Mouse (Mus musculus): Measurements from ENCODE around the gene Dnase1l1. TPM values are rescaled to one million over a fixed set of nuclear protein-coding genes. Genes with fewer than 3 reads are reported as not detected.

Dnase1l1 gene
- total RNA-seq (2015; ENCODE audit: low replicate concordance) (27.9 and 29.0 TPM in 2 replicates), total RNA-seq (2017; ENCODE audit: low replicate concordance) (17.3 and 29.3 TPM in 2 replicates)

DNA sequence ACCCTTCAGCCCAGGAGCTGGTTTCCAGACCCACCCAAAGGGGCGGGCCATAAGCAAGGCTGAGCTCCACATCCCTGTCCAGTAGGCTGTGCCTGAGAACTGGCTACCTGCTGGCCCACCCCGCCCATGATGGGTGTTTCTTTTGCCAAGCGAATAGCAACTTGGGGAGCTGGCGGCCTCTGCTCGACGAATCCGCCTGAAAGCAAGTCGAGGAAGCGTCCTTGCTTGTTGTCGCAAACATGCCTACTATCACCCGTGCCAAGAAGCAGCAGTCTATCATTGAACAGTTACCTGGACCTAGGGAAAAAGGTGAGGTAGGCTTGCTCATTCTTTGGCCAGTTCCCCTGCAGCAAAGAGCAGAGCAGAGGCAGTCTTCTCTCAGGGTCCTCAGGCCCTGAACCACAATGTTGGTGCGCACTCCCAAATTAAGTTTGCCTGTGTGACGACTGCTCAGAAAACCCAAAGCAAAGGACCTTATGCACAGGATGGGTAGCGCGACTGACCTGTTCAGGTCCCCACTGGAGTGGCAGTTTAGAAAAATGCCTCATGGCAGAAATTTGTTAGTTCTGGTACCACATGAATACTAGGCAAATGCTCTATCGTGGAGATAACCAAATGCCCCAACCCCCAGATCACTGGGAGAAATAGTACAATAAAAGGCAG is at the start of gene Dnase1l1, which contains the start of gene Taz:
Gene Dnase1l1 (minus strand): TSS at position 606 of the 663 bp plus-strand sequence.
Gene Taz (plus strand): TSS at position 181 of the 663 bp plus-strand sequence.
- ATAC-seq (replicated peaks; ENCODE audit: low FRiP score, poor library complexity, severe bottlenecking), result peak; percentile 93

DNA sequence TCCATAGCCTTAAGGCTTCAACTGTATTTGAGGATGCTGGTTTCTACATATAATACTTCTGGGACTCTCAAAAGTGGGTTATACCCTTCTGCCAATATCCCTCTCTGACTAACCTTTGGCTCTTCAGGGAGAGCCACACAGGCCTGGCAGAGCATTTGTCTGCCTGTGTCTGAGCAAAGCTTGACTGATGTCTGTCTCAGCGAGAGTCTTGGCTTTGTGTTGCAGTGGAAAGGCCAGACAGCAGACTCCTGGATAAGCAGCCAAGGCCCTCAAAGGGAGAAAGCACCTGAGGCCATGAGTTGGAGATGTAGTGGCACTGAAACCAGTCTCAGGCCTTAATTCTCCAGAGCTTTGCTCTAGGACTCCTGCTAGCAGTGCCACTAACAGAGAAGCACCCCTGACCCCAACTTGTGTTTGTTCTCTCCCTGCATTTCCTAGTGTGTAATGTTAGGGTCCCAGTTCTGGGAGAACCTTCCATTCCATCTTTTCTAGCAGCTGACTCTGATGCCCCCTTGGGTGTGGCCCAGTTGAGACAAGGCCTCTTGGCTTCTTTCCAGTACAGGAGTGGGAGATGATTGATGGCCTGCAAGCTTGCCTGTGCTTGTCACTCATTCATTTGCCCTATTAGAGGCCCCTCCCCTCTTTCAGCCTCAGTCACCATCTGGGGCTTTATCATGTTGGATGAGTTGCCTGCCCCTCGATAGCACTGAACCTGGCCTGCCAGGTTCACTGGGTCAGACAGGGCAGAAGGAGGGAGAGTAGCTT is 48.2 kb upstream of the Dnase1l1 start:
- no peak for ATAC-seq (replicated peaks; ENCODE audit: low FRiP score, poor library complexity, severe bottlenecking)

DNA sequence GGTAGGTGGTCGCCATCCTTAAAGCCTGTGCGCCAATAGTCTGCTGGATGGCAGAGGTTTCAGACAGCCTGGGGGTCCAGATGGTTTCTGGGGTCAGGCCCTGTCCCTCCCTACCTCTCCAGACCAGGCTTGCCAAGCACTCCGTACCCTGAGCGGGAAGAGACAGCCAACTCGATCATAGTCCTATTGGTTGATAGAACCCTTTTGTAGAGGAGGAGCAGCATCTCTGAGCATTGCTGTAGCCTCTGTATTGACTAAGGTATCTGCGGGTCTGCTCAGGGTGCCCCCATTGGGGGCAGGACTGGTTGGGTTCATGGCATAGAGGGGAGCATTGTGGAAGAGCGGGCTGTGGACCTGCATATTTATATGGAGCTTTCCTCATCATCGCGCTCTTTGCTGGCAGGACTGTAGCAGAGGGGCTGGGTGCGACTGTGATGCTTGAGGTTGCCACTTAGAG is 47.1 kb upstream of the Dnase1l1 start:
- no peak for ATAC-seq (replicated peaks; ENCODE audit: low FRiP score, poor library complexity, severe bottlenecking)

DNA sequence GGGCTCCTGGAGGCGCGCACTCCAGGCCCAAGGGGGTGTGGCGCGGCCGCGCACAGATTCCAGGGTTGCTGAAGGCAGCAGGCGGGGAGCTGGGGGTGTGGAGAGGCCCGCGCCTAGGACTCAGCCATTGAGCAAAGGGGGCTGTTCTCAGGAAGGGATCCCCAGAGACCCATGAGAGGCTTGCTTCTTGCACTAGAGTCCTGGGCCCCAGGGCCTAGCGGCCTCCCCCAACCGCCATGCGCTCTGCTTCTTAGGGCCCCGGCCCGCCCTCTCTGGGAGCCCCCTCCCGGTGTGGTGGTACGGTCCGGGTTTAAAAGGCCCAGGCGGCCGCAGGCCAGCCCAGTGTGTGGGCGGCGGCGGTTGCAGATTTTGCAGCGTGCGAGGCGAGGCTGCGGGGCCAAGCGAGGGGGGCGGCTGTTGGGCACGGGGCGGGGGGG is 46.6 kb upstream of the Dnase1l1 start, which contains the start of gene Plxna3:
Gene Plxna3 (plus strand): TSS at position 342 of the 437 bp plus-strand sequence.
- ATAC-seq (replicated peaks; ENCODE audit: low FRiP score, poor library complexity, severe bottlenecking), result peak; percentile 69; the same call in 1 of the 2 replicates

DNA sequence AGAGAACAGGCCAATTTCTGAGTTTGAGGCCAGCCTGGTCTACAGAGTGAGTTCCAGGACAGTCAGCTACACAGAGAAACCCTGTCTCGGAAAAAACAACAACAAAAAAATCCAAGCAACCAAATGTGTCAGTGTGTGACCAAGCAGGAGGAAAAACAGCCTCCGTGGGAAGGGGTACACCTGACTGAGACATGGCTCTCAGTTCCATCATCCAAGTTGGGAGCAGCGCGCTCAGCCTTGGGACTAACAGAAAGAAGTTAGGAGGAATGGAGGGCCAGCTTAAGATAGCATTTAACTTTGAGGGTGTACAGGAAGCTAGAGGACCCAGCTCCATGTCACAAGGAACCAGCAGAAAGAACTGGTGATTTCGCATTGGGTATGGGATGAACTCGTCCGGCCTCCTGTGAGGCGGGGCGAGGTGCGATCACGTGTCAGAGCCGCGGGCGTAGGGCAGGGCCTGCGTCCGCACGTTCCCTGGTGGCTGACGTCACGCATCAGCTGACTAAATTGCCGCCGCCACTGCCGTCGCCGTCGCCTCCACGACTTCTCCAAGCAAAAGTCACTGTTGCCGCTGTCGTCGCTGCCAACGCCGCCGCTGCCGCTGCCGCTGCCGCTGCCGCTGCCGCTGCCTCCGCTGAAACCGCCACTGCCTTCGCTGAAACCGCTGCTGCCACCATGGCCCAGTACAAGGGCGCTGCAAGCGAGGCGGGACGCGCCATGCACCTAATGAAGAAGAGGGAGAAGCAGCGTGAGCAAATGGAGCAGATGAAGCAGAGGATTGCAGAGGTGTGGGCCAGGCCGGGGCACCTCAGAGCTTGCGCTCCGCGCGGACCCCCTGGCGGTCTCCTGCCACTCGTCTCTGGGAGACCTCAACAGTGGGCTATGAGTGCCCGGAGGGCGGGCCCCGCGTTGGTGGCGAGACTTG is 30.7 kb upstream of the Dnase1l1 start, which contains the start of gene Fam50a:
Gene Fam50a (plus strand): TSS at position 494 of the 925 bp plus-strand sequence.
- peak; percentile 98 for ATAC-seq (replicated peaks; ENCODE audit: low FRiP score, poor library complexity, severe bottlenecking)

DNA sequence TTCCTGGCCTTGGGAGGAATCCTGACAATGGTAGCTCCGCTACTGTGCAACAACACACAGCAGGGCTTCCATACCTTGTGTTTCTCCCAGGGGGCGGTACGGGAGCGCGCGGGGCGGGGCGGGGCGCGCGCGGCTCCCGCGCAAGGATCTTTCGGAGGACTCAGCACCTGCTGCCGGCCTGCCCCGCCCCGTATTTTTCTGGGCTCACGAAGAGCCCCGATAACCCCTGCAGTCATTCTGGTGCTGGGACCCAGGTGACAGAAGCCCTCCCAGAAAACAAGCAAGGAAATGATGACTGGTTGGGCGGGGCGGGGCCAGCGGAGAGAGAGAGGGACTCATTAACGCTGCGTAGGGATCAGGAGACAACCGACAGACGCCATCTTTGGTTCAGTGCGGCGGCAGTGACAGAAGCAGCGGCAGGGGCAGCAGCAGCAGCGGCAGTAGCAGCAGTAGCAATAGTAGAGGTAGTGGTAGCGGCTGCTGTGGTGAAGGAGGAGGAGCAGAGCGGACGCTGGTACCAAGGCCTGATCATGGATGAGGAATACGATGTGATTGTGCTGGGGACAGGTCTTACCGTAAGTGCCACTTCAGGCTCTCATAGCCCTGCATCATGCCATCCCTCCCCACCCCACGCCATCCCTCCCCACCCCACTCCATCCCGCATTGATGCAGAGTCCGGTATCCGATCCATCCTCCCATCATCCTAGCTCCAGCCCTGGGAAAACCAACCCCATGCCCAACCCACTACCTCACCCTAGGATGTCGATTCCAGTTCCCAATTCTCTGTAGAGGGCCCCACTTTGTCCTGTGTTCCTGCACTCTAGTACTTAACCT is 22.9 kb upstream of the Dnase1l1 start, which contains the start of gene Gdi1:
Gene Gdi1 (plus strand): TSS at position 132 of the 834 bp plus-strand sequence.
- peak; percentile 94 for ATAC-seq (replicated peaks; ENCODE audit: low FRiP score, poor library complexity, severe bottlenecking)

DNA sequence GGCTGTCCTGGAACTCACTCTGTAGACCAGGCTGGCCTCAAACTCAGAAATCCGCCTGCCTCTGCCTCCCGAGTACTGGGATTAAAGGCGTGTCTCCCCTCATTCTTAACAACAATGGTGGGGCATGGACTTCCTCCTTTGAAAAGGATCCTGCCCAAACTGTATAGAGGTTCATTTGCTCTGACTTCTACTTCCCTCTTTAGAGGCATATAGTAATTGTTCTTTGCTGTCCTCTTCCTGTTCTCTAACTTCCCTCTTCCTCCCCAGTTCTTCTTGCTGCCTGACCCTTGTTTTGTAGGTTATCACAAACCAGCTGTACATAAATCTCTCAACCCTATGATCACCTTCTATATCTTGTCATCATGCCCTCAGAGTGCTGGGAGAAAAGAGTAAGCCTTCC is 17.6 kb upstream of the Dnase1l1 start:
- ATAC-seq (replicated peaks; ENCODE audit: low FRiP score, poor library complexity, severe bottlenecking), result no peak

DNA sequence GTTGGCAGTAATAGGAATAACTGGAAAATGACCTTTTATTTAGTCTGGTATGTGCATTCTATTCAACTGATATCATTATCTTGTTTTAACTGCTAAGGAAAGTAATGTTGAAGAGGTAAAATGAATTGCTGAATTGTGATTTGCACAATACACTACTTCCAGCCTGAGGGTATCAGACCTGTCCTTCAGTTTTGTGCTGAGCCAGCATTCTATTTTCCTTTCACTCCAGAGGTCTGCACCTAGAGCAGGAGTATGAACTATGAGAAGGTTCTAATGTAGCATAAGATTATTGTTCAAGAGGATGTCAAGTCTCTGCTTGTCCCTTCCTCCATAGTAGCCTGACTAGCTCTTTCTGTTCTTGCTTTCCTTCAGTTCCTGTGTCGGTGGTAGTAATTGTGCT is 16.2 kb upstream of the Dnase1l1 start:
- ATAC-seq (replicated peaks; ENCODE audit: low FRiP score, poor library complexity, severe bottlenecking), result no peak

DNA sequence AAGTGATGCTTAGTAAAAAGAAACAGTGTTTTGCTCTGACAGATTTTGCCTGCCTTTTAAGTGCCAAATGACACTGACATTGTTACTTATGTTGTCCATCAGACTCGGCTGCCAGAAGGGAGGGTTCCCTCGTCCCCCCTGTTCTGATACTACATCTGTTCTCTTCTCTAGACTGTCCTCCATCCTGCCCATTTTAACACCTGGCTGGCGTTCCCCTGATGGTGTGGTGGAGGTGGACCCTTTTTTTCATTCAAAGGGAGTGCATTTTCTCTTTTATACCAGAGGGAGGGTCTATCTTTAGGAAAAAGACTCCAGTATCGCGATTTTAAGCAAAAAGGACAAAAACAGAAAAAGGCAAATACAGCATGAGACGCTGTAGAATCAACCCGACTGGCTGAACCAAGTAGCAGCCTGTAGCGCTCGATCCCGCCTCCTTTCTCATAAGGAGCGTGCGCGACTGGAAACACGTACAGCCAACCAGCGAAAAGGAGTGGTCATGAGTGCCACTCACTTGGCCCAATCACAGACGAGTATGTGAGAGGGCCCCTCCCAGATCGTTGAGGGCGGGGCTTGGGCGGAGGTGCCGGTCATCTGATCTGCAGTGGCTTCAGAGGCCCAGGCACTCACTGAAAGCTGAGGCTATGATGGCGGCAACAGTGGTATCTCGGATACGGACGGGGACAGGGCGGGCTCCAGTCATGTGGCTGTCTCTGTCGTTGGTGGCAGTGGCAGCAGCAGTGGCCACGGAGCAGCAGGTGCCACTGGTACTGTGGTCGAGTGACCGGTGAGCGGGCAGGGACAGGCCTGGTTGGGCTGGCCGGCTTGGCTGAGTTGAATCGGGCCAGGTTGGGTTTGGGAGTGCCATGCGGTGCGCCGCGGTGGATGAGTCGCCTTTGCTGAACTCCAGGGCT is 14.7 kb upstream of the Dnase1l1 start, which contains the start of gene Atp6ap1:
Gene Atp6ap1 (plus strand): TSS at position 560 of the 911 bp plus-strand sequence.
- peak; percentile 98 for ATAC-seq (replicated peaks; ENCODE audit: low FRiP score, poor library complexity, severe bottlenecking)

DNA sequence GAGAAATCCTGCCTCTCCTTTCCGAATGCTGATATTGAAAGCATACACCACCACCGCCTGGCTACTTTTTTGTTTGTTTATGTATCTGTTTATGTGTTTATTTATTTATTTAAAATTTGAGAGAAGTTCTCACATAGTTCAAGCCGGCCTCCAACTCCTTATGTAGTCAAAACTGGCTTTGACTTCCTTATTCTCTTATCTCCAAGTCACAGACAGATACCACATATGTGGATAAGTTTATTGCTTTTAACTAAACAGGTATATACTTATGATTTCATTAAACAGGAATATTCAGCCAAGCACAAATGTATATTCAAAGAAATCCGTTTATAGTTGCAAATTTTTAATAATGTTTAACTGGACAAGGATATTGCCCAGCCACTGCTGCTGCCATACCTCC is 11.3 kb upstream of the Dnase1l1 start:
- ATAC-seq (replicated peaks; ENCODE audit: low FRiP score, poor library complexity, severe bottlenecking), result no peak

DNA sequence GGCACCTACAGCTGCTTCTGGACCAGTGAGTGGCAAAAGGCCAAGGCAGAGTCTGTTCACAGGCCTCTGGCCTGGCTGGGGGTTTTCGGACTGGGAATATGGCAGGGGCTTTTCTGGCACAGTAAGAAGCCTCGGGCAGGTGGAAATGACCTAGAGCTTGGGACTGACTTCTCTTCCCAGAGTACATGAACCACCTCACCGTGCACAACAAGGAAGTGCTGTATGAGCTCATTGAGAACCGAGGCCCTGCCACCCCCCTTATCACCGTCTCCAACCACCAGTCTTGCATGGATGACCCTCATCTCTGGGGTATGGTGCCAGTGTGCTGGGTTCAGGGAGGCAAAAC is 928 bp upstream of the Dnase1l1 start:
- 0 out of 2 replicates have a peak, but pooled peaks have one; percentile 1 for ATAC-seq (replicated peaks; ENCODE audit: low FRiP score, poor library complexity, severe bottlenecking)

DNA sequence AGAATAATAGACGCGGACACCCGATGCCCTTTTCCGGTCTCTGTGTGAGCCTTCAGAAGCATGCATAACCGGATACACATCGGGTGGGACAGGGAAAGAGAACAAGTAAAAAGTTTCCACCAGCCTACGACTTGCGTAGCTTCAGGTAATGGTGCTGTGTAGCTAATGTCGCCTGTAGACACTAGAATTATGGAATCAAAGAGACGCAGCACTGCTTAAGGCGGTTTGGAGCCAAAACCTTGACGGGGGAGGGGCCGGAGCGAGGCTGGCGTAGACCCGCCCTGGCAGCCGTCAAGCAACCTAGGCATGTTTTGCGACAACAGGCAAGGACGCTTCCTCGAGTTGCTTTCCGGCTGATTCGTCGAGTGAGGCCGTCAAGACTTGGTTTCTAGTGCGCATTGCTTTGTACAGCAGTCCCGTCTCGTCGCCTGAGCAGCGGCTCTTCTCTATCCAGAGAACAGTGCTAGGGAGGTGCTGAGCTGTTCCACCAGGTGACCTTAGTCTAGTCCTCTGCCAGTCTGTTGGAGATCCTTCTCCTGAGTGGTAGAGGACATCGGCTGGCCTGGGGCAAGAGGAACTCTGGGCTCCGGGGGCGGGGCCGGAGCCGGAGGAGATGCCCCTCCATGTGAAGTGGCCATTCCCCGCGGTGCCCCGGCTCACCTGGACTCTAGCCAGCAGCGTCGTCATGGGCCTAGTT is 406 bp upstream of the Dnase1l1 start:
- ATAC-seq (replicated peaks; ENCODE audit: low FRiP score, poor library complexity, severe bottlenecking), result peak; percentile 76

DNA sequence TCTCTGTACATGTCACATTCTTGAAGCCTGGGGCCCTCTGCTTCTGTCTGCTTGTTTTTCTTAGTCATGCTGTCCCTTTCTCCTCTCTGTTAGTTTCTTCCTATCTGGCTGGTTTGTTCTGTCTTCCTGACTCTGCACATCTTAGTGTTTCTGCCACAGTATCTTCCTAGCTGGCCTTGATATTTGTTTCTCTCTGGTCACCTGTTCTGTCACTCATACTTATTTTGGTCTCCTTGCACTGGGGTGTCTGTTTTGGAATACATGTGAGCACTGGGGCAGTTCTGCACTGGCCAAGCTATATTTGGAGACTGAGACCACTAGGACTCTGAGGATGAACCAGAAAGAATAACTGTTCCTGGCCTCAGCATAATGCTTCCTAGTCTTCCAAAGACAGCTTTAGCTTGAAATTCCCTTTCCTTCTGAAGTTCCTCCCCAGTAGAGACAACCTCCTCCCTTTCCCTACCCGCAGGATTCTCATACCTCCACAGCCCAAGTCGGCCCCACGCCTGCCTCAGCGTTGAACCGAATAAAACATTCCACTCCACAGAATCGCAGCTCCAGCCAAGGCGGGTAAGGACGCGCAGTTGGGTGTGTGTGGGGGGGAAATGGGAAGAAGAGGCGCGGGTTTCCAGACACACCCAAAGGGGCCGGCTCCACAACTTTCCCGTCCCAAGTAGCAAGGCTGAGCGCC is 951 bp downstream of the Dnase1l1 start:
- ATAC-seq (replicated peaks; ENCODE audit: low FRiP score, poor library complexity, severe bottlenecking), result 0 out of 2 replicates have a peak, but pooled peaks have one; percentile 4

DNA sequence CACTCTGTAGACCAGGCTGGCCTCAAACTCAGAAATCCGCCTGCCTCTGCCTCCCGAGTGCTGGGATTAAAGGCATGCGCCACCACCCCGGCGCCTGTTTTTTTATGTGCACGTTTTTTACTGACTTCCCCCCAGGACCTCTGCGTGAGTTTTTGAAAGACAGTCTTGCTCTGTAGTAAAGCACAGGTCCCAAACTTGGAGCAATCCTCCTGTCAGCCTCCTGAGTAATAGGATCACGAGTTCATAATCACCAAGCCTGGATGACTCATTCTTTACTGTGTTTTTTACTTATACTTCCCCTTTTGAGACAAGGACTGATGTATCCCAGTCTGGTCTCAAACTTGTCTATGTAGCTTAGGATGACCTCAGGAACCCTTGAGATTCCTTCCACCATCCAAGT is 4.2 kb downstream of the Dnase1l1 start:
- ATAC-seq (replicated peaks; ENCODE audit: low FRiP score, poor library complexity, severe bottlenecking), result no peak

DNA sequence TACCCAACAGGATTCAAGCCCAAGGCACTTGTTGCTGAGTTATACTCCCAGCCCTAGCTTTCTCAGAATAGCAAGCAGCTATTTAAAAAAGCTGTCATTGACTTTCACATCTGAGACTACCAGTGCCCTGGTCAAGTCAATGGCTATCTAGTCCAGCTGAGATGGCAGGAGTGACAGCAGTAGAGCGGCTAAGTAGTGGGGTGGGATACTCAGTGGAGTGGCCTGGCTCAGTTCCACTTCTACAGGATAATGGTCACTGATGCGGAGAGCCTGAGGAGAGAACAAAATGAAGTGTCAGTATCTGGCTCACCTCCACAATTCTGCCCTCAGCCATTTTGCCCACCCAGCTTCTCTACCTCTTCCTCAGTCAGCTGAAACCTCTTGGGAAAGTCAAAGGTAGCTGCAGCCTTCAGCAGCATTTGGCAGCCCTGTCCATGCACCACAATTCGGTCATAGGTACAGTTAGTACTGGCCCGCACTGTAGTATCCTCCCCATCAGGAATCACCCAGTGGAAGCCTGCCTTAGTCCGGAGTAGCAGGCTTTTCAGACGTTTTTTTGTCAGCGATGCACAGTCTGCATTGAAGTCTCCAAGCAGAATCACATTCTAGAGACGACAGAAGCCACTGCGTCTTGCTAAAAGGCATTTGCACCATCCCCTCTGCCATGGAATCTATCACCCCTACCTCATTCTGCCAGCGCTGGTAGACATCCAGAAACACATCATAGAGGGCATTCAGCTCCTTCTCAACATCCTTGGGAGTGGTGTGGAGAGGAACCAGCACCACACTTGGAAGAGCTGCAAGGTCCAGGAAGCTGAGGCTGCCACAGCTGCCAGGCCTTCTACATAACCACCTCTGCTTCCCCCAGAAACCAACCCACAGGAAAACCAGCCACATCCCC is 8.5 kb downstream of the Dnase1l1 start:
- ATAC-seq (replicated peaks; ENCODE audit: low FRiP score, poor library complexity, severe bottlenecking), result no peak

Data from erythroblast, adult 5-6 weeks (primary cell).